Mouse (Mus musculus) embryonic facial prominence, embryonic 13.5 days (tissue): ENCODE data around the gene Mme. TPM values are rescaled to one million over a fixed set of nuclear protein-coding genes. Genes with fewer than 3 reads are reported as not detected.
A peak's percentile ranks its signal among the peaks of the same experiment; 100 is the strongest.

Experiments used
- ATAC-seq: fragments of 200-750 bp; cut with Nextera tagmentation; 2 replicates; pipeline ENCODE4 v1.8.0; 2017; ENCODE audit warnings: low read depth; ENCODE audit not compliant: insufficient number of reproducible peaks, insufficient read depth, low FRiP score, low TSS enrichment
- H3K27ac ChIP-seq: fragments of 300-500 bp; sonication (generic); 2 replicates; pipeline ENCODE4 v1.5.1; 2015; ENCODE audit warnings: moderate library complexity, mild to moderate bottlenecking, inconsistent platforms
- H3K27me3 ChIP-seq: fragments of 300-500 bp; sonication (generic); 2 replicates; pipeline ENCODE4 v1.6.1; 2015; ENCODE audit warnings: mild to moderate bottlenecking, inconsistent platforms
- H3K36me3 ChIP-seq: fragments of 300-500 bp; sonication (generic); 2 replicates; pipeline ENCODE4 v1.6.1; 2015; ENCODE audit warnings: mild to moderate bottlenecking, inconsistent platforms
- H3K4me1 ChIP-seq: fragments of 300-500 bp; sonication (generic); 2 replicates; pipeline ENCODE4 v1.6.1; 2015; ENCODE audit warnings: inconsistent platforms
- H3K4me2 ChIP-seq: fragments of 300-500 bp; sonication (generic); 2 replicates; pipeline ENCODE4 v1.6.1; 2015; ENCODE audit warnings: moderate library complexity, mild to moderate bottlenecking, inconsistent platforms
- H3K4me3 ChIP-seq: fragments of 300-500 bp; sonication (generic); 2 replicates; pipeline ENCODE4 v1.5.1; 2015; ENCODE audit warnings: mild to moderate bottlenecking, inconsistent platforms
- H3K9ac ChIP-seq: fragments of 300-500 bp; sonication (generic); 2 replicates; pipeline ENCODE4 v1.6.1; 2015; ENCODE audit warnings: mild to moderate bottlenecking, inconsistent platforms
- H3K9me3 ChIP-seq: fragments of 300-500 bp; sonication (generic); 2 replicates; pipeline ENCODE4 v1.6.1; 2016; ENCODE audit warnings: inconsistent platforms
- WGBS: fragments of 180-500 bp; shearing (Covaris S2); methylation state at CpG from one replicate; pipeline ENCODE4 v1.1.7; 2015; ENCODE audit warnings: mixed read lengths; 5-methylcytosine and 5-hydroxymethylcytosine counted together
- polyA plus RNA-seq: library from polyadenylated mRNA; unstranded; fragments of >200 nt; fragmentation: Nextera tagmentation; extraction: Ambion mirVana; gene quantifications from 2 replicates; pipeline ENCODE4 v1.2.1, GENCODE M21; 2015

Gene Mme
- 67.4 and 86.1 TPM in 2 replicates for polyA plus RNA-seq

DNA sequence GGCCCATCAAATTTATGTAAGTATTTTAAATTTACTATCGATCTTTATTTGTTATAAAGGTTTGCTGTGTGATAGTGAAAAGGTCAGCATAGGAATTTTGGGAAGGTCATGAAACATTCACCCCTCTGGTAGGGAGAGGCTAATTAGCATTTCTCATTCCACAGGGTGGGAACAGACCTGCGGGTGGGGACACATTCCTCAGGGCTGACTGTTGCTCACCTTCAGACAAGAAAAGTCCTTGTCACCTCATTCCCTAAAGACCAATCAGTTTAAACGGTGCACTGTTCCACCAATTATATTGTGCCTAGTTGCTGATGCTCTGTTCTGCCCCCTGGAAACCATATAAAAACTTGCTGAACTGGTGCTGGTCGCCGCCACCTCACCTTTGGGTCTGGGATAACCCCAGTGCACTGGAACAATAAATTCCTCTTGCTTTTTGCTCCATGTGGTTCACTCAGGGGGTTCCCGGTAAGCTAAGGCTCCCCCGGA is at the start of gene Mme:
Mme (plus strand) TSS at position 439 of the 489 bp plus-strand sequence.
- Histone ChIP-seq H3K4me1 (peaks cover 1% of the 10 kb centered on the region; the same call in 1 of the 2 replicates), H3K27me3 (no peaks in the 10 kb centered on the region; the same call in 1 of the 2 replicates), H3K9me3 (no peaks in the 10 kb centered on the region), H3K36me3 (no peaks in the 10 kb centered on the region), H3K4me2 (no peak within 1 kb of the TSS), H3K4me3 (no peak within 1 kb of the TSS), H3K27ac (no peak within 1 kb of the TSS), H3K9ac (no peak within 1 kb of the TSS)
- 73% methylated on average over 7 of the region's 7 CpGs for WGBS
- ATAC-seq: no peak

DNA sequence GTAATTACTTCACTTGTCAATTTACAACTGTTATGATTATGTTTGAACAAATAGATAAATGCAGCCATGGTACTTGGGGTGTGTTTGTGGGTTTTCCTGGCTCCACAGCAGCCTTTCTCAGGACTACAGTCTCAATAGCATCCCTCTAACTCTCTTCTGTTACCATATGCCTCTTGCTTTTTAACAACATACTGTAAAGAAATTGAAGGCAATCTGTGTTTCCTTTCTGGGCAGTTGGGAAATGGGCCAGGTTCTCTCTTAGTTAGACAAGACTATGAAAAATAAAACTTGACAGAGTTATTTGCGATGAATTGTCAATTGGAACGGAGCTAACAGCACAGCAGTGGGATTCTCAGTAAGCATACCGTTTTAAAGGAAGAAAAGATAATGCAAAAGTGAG is 44.8 kb upstream of the Mme start:
- Histone ChIP-seq H3K9ac (no peak overlapping the region), H3K4me1 (no peaks in the 10 kb centered on the region), H3K4me2 (no peak overlapping the region), H3K27ac (no peak overlapping the region), H3K27me3 (no peaks in the 10 kb centered on the region), H3K4me3 (no peak overlapping the region), H3K9me3 (no peaks in the 10 kb centered on the region), H3K36me3 (no peaks in the 10 kb centered on the region)
- ATAC-seq: no peak
- WGBS: 69% methylated on average over 3 of the region's 3 CpGs

DNA sequence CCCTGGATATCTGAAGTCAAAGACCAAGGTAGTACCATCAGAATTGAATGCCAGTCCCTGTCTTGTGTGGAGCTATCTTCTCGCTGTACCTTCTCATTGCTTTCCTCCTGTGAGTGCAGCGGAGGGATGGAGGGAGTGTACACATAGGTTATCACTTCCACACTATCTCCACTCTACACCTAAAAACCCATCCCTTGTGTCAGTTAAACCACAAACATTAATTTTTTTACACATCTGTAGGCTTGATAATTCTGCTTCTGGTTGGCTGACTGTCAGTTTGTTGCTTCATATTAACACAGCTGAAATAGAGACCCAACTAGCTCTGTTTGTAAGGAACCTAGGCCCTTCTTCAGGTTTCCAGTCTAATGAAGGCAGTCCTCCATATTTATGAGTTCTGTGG is 43.3 kb upstream of the Mme start:
- H3K27ac ChIP-seq: no peak overlapping the region
- H3K4me3 ChIP-seq: no peak overlapping the region
- H3K36me3 ChIP-seq: no peaks in the 10 kb centered on the region
- ATAC-seq: no peak
- WGBS: 95% methylated on average over 2 of the region's 2 CpGs
- no peak overlapping the region for H3K9ac ChIP-seq
- H3K4me1 ChIP-seq: no peaks in the 10 kb centered on the region
- H3K27me3 ChIP-seq: no peaks in the 10 kb centered on the region
- H3K9me3 ChIP-seq: no peaks in the 10 kb centered on the region
- no peak overlapping the region for H3K4me2 ChIP-seq

DNA sequence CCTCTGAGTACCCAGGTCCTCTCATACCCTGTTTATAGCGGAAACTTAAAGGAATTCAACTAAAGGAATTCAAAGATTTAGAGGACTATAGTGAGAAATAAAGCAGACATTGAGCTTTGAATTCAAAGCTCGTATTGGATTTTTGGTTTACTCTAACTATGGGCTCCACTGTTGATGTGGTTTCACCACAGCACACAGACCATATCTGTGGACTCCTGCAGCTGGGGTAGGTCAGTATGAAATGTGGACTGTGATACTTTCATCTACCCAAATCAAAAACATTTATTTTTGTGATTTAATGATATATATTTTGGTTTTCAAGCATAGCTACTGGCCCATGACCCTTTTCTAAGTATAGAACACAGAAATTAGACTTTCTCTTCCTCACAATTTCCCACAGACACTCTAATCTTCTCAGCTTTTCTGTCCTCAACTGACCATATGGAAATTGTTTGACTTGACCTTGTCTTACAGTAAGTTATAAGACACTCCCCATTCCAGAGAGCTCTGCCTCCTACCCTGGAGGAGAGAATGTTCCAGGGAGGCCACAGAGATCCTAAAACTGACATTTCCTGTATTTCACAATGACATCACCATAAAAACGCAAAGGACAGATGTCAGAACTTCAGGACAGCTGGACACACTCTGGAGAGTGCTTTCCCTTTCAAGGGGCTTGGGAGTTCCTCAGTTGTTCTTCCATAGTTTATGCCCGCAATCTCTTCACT is 19.3 kb upstream of the Mme start:
- Histone ChIP-seq H3K36me3 (no peaks in the 10 kb centered on the region), H3K9me3 (no peaks in the 10 kb centered on the region), H3K4me2 (no peak overlapping the region), H3K9ac (no peak overlapping the region), H3K4me3 (no peak overlapping the region), H3K4me1 (no peaks in the 10 kb centered on the region), H3K27me3 (no peaks in the 10 kb centered on the region), H3K27ac (no peak overlapping the region)
- ATAC-seq: no peak
- WGBS: 82% methylated on average over 4 of the region's 4 CpGs

DNA sequence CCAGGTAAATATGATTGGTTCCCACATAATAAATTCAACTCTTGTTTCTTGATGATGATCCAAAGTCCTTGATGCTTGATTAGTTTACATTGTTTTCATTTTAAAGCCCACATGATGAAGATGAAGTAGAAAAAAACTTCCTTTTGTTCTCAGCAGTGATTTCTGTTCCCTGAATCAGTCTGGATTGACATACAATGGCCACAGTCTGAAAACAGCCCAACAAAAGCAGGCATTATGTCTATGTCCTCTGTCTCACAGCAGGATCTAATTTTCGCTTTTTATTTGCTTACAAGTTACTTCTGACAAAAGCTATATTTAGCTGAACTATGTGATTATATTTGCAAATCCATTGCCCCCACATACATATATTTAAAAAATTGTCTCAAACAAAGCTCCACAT is 17.7 kb upstream of the Mme start:
- no peak for ATAC-seq
- Histone ChIP-seq H3K9ac (no peak overlapping the region), H3K36me3 (no peaks in the 10 kb centered on the region), H3K27me3 (no peaks in the 10 kb centered on the region), H3K4me2 (no peak overlapping the region), H3K4me1 (no peaks in the 10 kb centered on the region), H3K9me3 (no peaks in the 10 kb centered on the region), H3K27ac (no peak overlapping the region), H3K4me3 (no peak overlapping the region)
- 48% methylated on average over 1 of the region's 1 CpGs for WGBS

DNA sequence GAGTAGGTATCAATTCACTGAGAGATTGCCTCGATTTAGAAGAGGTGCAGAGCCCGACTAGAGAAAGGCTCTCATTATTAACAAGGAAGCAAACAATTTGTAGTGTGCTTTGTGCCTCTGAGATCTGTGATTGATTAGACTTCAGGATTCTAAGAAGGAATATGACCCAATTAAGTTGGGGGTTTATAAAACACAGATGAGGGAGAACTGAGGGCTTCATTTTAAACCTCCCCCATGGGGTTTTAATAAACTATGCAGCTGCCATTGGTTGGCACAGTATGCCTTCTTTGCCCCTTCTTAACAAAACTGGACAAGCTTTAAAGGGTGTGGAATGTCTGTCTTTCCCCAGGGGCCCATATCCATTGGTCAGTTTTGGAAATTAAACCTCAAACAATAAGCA is 5.4 kb upstream of the Mme start:
- Histone ChIP-seq H3K27ac (no peak overlapping the region), H3K9ac (no peak overlapping the region), H3K36me3 (no peaks in the 10 kb centered on the region), H3K4me2 (no peak overlapping the region), H3K27me3 (no peaks in the 10 kb centered on the region; the same call in 1 of the 2 replicates), H3K9me3 (peaks cover 4% of the 10 kb centered on the region; the same call in 1 of the 2 replicates), H3K4me1 (peaks cover 6% of the 10 kb centered on the region; the same call in 1 of the 2 replicates), H3K4me3 (no peak overlapping the region)
- ATAC-seq: no peak
- 25% methylated on average over 2 of the region's 2 CpGs for WGBS

GRCm38 (mm10) chr3:63243721-63244120 is 2.4 kb downstream of the Mme start:
- ATAC-seq: no peak
- no peak overlapping the region for H3K4me2 ChIP-seq
- no peaks in the 10 kb centered on the region for H3K9me3 ChIP-seq
- H3K4me3 ChIP-seq: no peak overlapping the region
- H3K9ac ChIP-seq: no peak overlapping the region
- H3K27ac ChIP-seq: no peak overlapping the region
- no peaks in the 10 kb centered on the region for H3K4me1 ChIP-seq
- H3K27me3 ChIP-seq: no peaks in the 10 kb centered on the region
- no peaks in the 10 kb centered on the region for H3K36me3 ChIP-seq

- Histone ChIP-seq H3K4me1 (no peaks in the 10 kb centered on the region), H3K36me3 (no peaks in the 10 kb centered on the region), H3K9me3 (no peaks in the 10 kb centered on the region), H3K27ac (no peak overlapping the region), H3K27me3 (no peaks in the 10 kb centered on the region), H3K4me2 (no peak overlapping the region), H3K4me3 (no peak overlapping the region), H3K9ac (no peak overlapping the region)
- ATAC-seq: no peak
- 92% methylated on average over 2 of the region's 2 CpGs for WGBS
These were observed 30.8 kb downstream of the Mme start for GRCm38 (mm10) chr3:63272091-63272490.

DNA sequence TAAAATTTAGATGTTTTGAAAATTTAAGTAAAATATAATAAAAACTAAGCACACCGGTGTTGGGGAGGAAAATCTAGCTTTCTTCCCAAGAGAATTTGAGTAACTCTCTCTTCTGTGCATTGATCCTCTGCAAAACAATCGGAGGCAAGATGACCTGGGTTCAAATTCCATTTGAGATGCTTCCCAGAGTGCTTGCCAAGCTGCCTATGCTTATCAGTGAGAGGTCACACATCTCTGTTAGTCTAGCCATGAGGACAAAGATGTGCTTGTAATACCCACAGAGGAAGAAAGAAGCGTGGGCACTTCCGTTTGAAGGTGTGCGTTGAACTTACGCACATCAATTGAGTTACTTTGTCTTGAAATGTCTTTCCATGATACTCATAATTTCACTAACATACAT is 53.0 kb downstream of the Mme start:
- H3K4me2 ChIP-seq: peak overlapping the region; percentile 76

DNA sequence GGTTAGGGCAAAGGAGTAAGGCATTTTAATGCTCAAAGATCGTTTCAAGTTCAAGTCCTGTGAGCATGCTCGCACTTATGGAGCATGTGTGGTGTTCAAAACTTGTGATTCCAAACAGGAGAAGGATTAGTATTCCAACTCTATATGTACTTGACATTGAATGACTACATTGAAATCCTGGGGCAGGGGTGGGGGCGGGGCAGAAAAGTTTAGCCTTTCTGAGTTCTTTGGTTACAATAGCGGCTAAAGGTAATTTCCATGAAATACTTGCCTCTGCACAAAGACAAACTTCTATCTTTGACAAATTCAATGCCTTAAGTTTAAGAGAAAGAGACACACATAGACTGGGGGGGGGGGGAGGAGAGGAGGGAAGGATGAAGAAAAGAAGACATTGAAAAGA is 53.5 kb downstream of the Mme start:
- Histone ChIP-seq H3K4me2 (peak overlapping the region; percentile 76), H3K27me3 (no peaks in the 10 kb centered on the region), H3K27ac (peak overlapping the region; percentile 100), H3K4me1 (peaks cover 3% of the 10 kb centered on the region; the same call in 1 of the 2 replicates), H3K36me3 (no peaks in the 10 kb centered on the region), H3K4me3 (peak overlapping the region; percentile 79), H3K9ac (peak overlapping the region; percentile 93), H3K9me3 (no peaks in the 10 kb centered on the region)
- ATAC-seq: no peak
- WGBS: 28% methylated on average over 4 of the region's 4 CpGs

More for the DNA sequence above, 53.0 kb downstream of the Mme start:
- 70% methylated on average over 6 of the region's 6 CpGs for WGBS
- no peak overlapping the region for H3K9ac ChIP-seq
- H3K9me3 ChIP-seq: no peaks in the 10 kb centered on the region
- H3K4me3 ChIP-seq: peak overlapping the region; percentile 79
- peaks cover 3% of the 10 kb centered on the region; the same call in 1 of the 2 replicates for H3K4me1 ChIP-seq
- H3K27me3 ChIP-seq: no peaks in the 10 kb centered on the region
- peak overlapping the region; percentile 100 for H3K27ac ChIP-seq
- ATAC-seq: no peak
- no peaks in the 10 kb centered on the region for H3K36me3 ChIP-seq

- H3K4me3 ChIP-seq: peak overlapping the region; percentile 79
- peak; percentile 83 for ATAC-seq
- WGBS: 0% methylated on average over 21 of the region's 21 CpGs
- no peaks in the 10 kb centered on the region for H3K9me3 ChIP-seq
- H3K4me1 ChIP-seq: peaks cover 3% of the 10 kb centered on the region; the same call in 1 of the 2 replicates
- H3K27me3 ChIP-seq: no peaks in the 10 kb centered on the region
- H3K27ac ChIP-seq: peak overlapping the region; percentile 100
- peaks cover 3% of the 10 kb centered on the region; the same call in 1 of the 2 replicates for H3K36me3 ChIP-seq
- peak overlapping the region; percentile 76 for H3K4me2 ChIP-seq
- H3K9ac ChIP-seq: peak overlapping the region; percentile 93
These were observed 53.9 kb downstream of the Mme start for GRCm38 (mm10) chr3:63295237-63295636.

DNA sequence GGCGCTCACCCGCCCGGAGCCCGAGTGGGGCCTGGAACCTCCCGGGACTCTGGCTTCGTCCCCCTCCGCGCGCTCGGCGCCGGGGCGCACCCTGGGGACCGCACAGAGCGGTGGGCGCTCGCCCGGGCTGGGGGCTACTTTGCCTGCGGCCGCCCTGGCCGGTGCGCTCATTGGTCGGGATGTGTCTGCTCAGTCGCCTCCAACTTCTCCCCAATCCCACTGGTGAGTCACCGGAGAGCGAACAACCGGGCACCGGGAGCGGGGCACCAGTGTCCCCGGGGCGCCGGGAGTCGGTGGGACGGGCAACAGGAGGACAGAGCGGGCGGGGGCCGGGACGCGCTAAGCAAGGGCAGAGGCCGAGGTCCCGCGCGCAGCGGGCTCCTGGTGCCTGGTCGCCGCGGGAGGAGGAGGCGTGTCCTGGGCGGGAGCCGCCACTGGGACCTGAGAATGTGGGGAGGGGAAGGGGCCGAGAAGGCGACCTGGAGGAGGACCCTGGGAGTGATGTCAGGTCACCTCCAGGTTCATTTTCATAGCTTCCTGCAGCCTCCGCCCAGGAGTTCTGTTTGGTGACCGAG is 54.4 kb downstream of the Mme start:
- peaks cover 3% of the 10 kb centered on the region; the same call in 1 of the 2 replicates for H3K4me1 ChIP-seq
- peak overlapping the region; percentile 79 for H3K4me3 ChIP-seq
- H3K27me3 ChIP-seq: no peaks in the 10 kb centered on the region
- H3K9ac ChIP-seq: peak overlapping the region; percentile 93
- H3K36me3 ChIP-seq: peaks cover 3% of the 10 kb centered on the region; the same call in 1 of the 2 replicates
- peak; percentile 83 for ATAC-seq
- H3K9me3 ChIP-seq: no peaks in the 10 kb centered on the region
- peak overlapping the region; percentile 76 for H3K4me2 ChIP-seq
- under 1% methylated on average over 54 of the region's 54 CpGs for WGBS
- peak overlapping the region; percentile 100 for H3K27ac ChIP-seq
